Mouse (Mus musculus): ENCODE measurements around the gene Olfr960. TPM values are rescaled to one million over a fixed set of nuclear protein-coding genes. Genes with fewer than 3 reads are reported as not detected.

Gene Olfr960
- total RNA-seq, 4 experiments from 2014 or later, result not detected

Other genes starting within 250 kb of the Olfr960 start
- not detected for gene Olfr951, start 234.0 kb upstream of the Olfr960 start, total RNA-seq (2022)
- not detected for gene Olfr952, start 194.2 kb upstream of the Olfr960 start, total RNA-seq (2022)
- gene Olfr954, start 164.7 kb upstream of the Olfr960 start, total RNA-seq (2022), result not detected
- gene Olfr955, start 149.4 kb upstream of the Olfr960 start, total RNA-seq (2022), result not detected
- gene Olfr44, start 127.4 kb upstream of the Olfr960 start, total RNA-seq (2022), result not detected
- gene Olfr957, start 105.6 kb upstream of the Olfr960 start, total RNA-seq (2022), result not detected
- gene Olfr958, start 67.3 kb upstream of the Olfr960 start, total RNA-seq (2022), result not detected
- not detected for gene Olfr959, start 45.8 kb upstream of the Olfr960 start, total RNA-seq (2022)
- gene AW551984, start 17.0 kb upstream of the Olfr960 start, total RNA-seq (2022), result 1 to 10 TPM; 2.6 to 9.4 (median 6.5) TPM
- gene Olfr148, start 10.7 kb upstream of the Olfr960 start, total RNA-seq (2022), result not detected
- gene Olfr961, start 23.7 kb downstream of the Olfr960 start, total RNA-seq (2022), result not detected
- not detected for gene Olfr963, start 45.8 kb downstream of the Olfr960 start, total RNA-seq (2022)
- not detected for gene Olfr149, start 85.7 kb downstream of the Olfr960 start, total RNA-seq (2022)
- gene Olfr965, start 90.0 kb downstream of the Olfr960 start, total RNA-seq (2022), result not detected
- not detected for gene Olfr150, start 109.6 kb downstream of the Olfr960 start, total RNA-seq (2022)
- under 1 TPM in 1 of 4 experiments, not detected in 3; 0.30 TPM for gene Olfr967, start 124.9 kb downstream of the Olfr960 start, total RNA-seq (2022)
- not detected for gene Olfr968, start 161.9 kb downstream of the Olfr960 start, total RNA-seq (2022)
- not detected for gene Olfr969, start 169.6 kb downstream of the Olfr960 start, total RNA-seq (2022)
- gene Olfr970, start 187.5 kb downstream of the Olfr960 start, total RNA-seq (2022), result not detected
- not detected for gene Olfr971, start 215.5 kb downstream of the Olfr960 start, total RNA-seq (2022)
- not detected for gene Olfr972, start 245.0 kb downstream of the Olfr960 start, total RNA-seq (2022)